Mouse (Mus musculus) myocyte (in vitro differentiated cells): Measurements from ENCODE around the gene Tubb3.

Experiments
- MYOG ChIP-seq, 3 experiments: IDR thresholded peaks; one replicate each; pipeline ENCODE4 v1.6.1; 2011; ENCODE audit warnings: control low read depth in 2 of 3, low read depth in 2 of 3, mild to moderate bottlenecking in 2 of 3; ENCODE audit not compliant: insufficient read length in 2 of 3, control insufficient read depth in 1 of 3, insufficient read depth in 1 of 3
- POLR2A ChIP-seq: IDR thresholded peaks from one replicate; pipeline ENCODE4 v1.6.1; 2011; ENCODE audit warnings: low read depth, mild to moderate bottlenecking, control low read depth, moderate library complexity; ENCODE audit not compliant: insufficient read length
- REST ChIP-seq: IDR thresholded peaks from one replicate; pipeline ENCODE4 v1.6.1; 2011; ENCODE audit warnings: mild to moderate bottlenecking, control low read depth, moderate library complexity; ENCODE audit not compliant: insufficient read depth, insufficient read length
- SRF ChIP-seq: IDR thresholded peaks from one replicate; pipeline ENCODE4 v1.6.1; 2011; ENCODE audit warnings: low read depth; ENCODE audit not compliant: control insufficient read depth, insufficient read length

GRCm38 (mm10) chr8:123411781-123412327, 630 bp downstream of the Tubb3 start:
- no peak for TF ChIP-seq POLR2A
- no peak for TF ChIP-seq MYOG (IDR thresholded peaks at IDR 0.05; ENCODE audit: control insufficient read depth in 1 of 3, insufficient read depth in 1 of 3, insufficient read length in 2 of 3, low read depth in 2 of 3)
- TF ChIP-seq SRF = no peak
- no peak for TF ChIP-seq REST
